Mouse (Mus musculus) embryonic fibroblast, embryonic 13.5 days (primary cell): ENCODE data around the gene Jhy.

Experiments
- CTCF ChIP-seq: IDR thresholded peaks from 2 replicates; pipeline ENCODE4 v1.5.1; 2011; ENCODE audit warnings: mild to moderate bottlenecking, control low read depth, low read length, moderate library complexity, borderline replicate concordance; ENCODE audit not compliant: insufficient read depth
- POLR2A ChIP-seq: IDR thresholded peaks from 2 replicates; pipeline ENCODE4 v1.6.1; 2011; ENCODE audit warnings: low read depth, mild to moderate bottlenecking, control low read depth, low read length, moderate library complexity

- TF ChIP-seq CTCF: no peak
- no peak for TF ChIP-seq POLR2A
These were observed 104.7 kb downstream of the Jhy start for GRCm38 (mm10) chr9:40859196-40859595.
